Mouse (Mus musculus) kidney, embryonic 16.5 days (tissue): Measurements from ENCODE around the gene Abcg5. TPM values are rescaled to one million over a fixed set of nuclear protein-coding genes. Genes with fewer than 3 reads are reported as not detected.

Experiments
- ATAC-seq: fragments of 200-750 bp; cut with Nextera tagmentation; 2 replicates; pipeline ENCODE4 v1.8.0; 2017; ENCODE audit warnings: moderate TSS enrichment; ENCODE audit not compliant: low FRiP score, low TSS enrichment
- H3K27ac ChIP-seq: fragments of 300-500 bp; sonication (generic); 2 replicates; pipeline ENCODE4 v1.5.1; 2014; ENCODE audit warnings: low read length
- H3K27me3 ChIP-seq: fragments of 300-500 bp; sonication (generic); 2 replicates; pipeline ENCODE4 v1.6.1; 2014; ENCODE audit warnings: low read length, control low read depth, mixed read lengths; ENCODE audit not compliant: insufficient read depth
- H3K36me3 ChIP-seq: fragments of 300-500 bp; sonication (generic); 2 replicates; pipeline ENCODE4 v1.6.1; 2014; ENCODE audit warnings: low read length, control low read depth, mixed read lengths; ENCODE audit not compliant: insufficient read depth
- H3K4me1 ChIP-seq: fragments of 300-500 bp; sonication (generic); 2 replicates; pipeline ENCODE4 v1.6.1; 2014; ENCODE audit warnings: low read length, control low read depth, mixed read lengths; ENCODE audit not compliant: insufficient read depth
- H3K4me2 ChIP-seq: fragments of 300-500 bp; sonication (generic); replicated peaks from 2 replicates; pipeline ENCODE4 v1.6.1; 2014; ENCODE audit warnings: low read depth, low read length
- H3K4me3 ChIP-seq: fragments of 300-500 bp; sonication (generic); 2 replicates; pipeline ENCODE4 v1.5.1; 2014; ENCODE audit warnings: mild to moderate bottlenecking, low read length
- H3K9ac ChIP-seq: fragments of 300-500 bp; sonication (generic); replicated peaks from 2 replicates; pipeline ENCODE4 v1.6.1; 2014; ENCODE audit warnings: low read length
- H3K9me3 ChIP-seq: fragments of 300-500 bp; sonication (generic); 2 replicates; pipeline ENCODE4 v1.6.1; 2016; ENCODE audit warnings: low read length, control low read depth
- WGBS: fragments of 180-500 bp; shearing (Covaris S2); extraction: QIAGEN DNeasy Blood & Tissue Kit; methylation state at CpG from one replicate; pipeline ENCODE4 v1.1.7; 2014; 5-methylcytosine and 5-hydroxymethylcytosine counted together
- polyA plus RNA-seq: library from polyadenylated mRNA; unstranded; fragments of >200 nt; fragmentation: Nextera tagmentation; extraction: Ambion mirVana; gene quantifications from 2 replicates; pipeline ENCODE4 v1.2.1, GENCODE M21; 2015

Gene Abcg5
- polyA plus RNA-seq, 1 experiment from 2014 or later = 3.7 TPM

GRCm38 (mm10) chr17:84716252-84716872 lies 33.6 kb upstream of the Abcg5 start:
- Histone ChIP-seq H3K4me1 (no peaks in the 10 kb centered on the region), H3K9ac (no peak overlapping the region), H3K4me3 (no peak overlapping the region), H3K27ac (no peak overlapping the region), H3K4me2 (no peak overlapping the region), H3K36me3 (0 out of 2 replicates have a peak, but pooled peaks cover 10% of the 10 kb centered on the region), H3K27me3 (no peaks in the 10 kb centered on the region), H3K9me3 (no peaks in the 10 kb centered on the region)
- no peak for ATAC-seq
- WGBS = 85% methylated on average over 16 of the region's 16 CpGs

DNA sequence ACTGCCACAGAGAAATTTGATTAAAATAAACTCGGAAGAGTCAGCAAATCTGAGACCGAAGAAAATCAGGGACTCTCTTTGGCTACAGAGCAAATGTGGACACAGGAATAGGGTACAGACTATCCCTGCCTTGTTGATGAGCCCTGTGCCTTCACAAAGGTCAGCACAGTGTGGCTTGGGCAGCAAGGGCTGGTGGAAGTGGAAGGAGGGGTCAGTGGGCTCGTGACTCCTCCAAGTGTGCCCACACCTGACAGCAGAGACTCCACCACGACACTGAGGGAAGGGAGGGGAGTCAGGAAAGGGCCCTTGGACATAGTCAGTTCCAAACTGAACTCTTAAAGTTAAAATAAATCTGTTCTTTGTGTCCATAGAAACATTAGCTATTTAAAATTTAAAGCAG lies 32.1 kb upstream of the Abcg5 start:
- Histone ChIP-seq H3K9me3 (no peaks in the 10 kb centered on the region), H3K4me3 (no peak overlapping the region), H3K4me2 (no peak overlapping the region), H3K36me3 (peaks cover 9% of the 10 kb centered on the region), H3K27me3 (no peaks in the 10 kb centered on the region), H3K4me1 (no peaks in the 10 kb centered on the region), H3K9ac (no peak overlapping the region), H3K27ac (no peak overlapping the region)
- ATAC-seq = no peak
- 68% methylated on average over 4 of the region's 4 CpGs for whole genome bisulfite sequencing

DNA sequence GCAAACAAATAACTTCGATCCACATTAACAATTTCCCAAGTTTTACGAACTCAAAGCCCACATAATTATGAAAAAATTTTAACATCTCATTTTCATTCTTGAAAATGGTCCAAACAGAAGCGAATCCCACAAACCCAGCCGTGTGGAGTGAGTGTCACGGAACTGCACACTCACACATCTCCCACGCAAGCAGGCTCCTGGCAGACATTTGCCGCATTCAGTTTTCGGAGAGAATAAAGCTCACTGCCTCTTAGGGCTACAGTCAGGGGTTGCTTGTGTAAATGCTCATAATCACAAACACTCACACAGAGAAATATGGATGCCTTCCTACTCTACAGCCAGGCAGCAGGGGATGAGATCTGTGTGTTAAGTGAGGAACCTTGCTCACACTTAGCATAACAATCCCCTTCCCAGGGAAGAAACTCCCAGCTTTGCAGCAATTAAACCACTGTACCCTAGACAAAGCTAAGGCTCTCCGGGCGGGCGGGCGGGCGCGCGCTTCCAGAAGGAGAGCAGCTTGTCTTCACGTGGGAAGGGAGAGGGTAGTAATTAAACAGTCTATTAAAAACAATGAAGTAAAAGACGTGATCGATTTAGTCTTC lies 30.9 kb upstream of the Abcg5 start:
- Histone ChIP-seq H3K4me1 (no peaks in the 10 kb centered on the region), H3K4me3 (no peak overlapping the region), H3K27me3 (no peaks in the 10 kb centered on the region), H3K4me2 (no peak overlapping the region), H3K9ac (no peak overlapping the region), H3K9me3 (no peaks in the 10 kb centered on the region), H3K36me3 (peaks cover 20% of the 10 kb centered on the region), H3K27ac (0 out of 2 replicates have a peak overlapping the region, but pooled peaks have one; percentile 27)
- WGBS = 83% methylated on average over 18 of the region's 18 CpGs
- ATAC-seq = no peak

- H3K9me3 ChIP-seq = no peaks in the 10 kb centered on the region
- no peak overlapping the region for H3K27ac ChIP-seq
- ATAC-seq = no peak
- no peak overlapping the region for H3K9ac ChIP-seq
- no peaks in the 10 kb centered on the region for H3K4me1 ChIP-seq
- no peak overlapping the region for H3K4me3 ChIP-seq
- no peaks in the 10 kb centered on the region for H3K27me3 ChIP-seq
- WGBS = 76% methylated on average over 17 of the region's 17 CpGs
- H3K4me2 ChIP-seq = no peak overlapping the region
- peaks cover 36% of the 10 kb centered on the region for H3K36me3 ChIP-seq
Measured at GRCm38 (mm10) chr17:84709403-84709851, 26.6 kb upstream of the Abcg5 start.

DNA sequence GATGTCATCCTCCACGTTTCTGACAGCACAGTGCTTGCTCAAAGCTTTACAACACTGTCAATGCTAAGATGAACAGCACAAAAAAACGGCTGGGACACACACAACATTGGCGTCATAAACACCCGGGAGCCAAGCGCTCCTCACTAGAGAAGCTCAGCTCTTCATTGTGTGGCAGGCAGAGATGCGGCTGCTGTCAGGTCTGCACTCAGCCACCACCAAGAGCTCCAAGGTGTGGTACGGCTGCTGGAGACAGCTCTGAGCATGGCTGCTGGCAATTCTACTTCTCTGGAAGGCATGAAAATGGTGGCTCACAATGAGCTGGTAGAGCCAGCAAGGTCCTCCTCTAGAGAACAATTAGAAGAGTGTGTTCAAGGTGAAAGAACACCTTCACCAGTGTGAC lies 26.0 kb upstream of the Abcg5 start:
- Histone ChIP-seq H3K4me1 (no peaks in the 10 kb centered on the region), H3K4me2 (no peak overlapping the region), H3K9me3 (no peaks in the 10 kb centered on the region), H3K36me3 (peaks cover 36% of the 10 kb centered on the region), H3K27me3 (no peaks in the 10 kb centered on the region), H3K27ac (no peak overlapping the region), H3K4me3 (no peak overlapping the region), H3K9ac (no peak overlapping the region)
- 86% methylated on average over 7 of the region's 7 CpGs for WGBS
- no peak for ATAC-seq

- H3K9ac ChIP-seq = no peak overlapping the region
- H3K27ac ChIP-seq = no peak overlapping the region
- H3K4me2 ChIP-seq = no peak overlapping the region
- no peak for ATAC-seq
- H3K4me3 ChIP-seq = no peak overlapping the region
- 59% methylated on average over 4 of the region's 4 CpGs for WGBS
- H3K4me1 ChIP-seq = peaks cover 10% of the 10 kb centered on the region
- peaks cover 36% of the 10 kb centered on the region for H3K36me3 ChIP-seq
- H3K27me3 ChIP-seq = no peaks in the 10 kb centered on the region
- no peaks in the 10 kb centered on the region for H3K9me3 ChIP-seq
Measured at GRCm38 (mm10) chr17:84707407-84707806, 24.6 kb upstream of the Abcg5 start.

DNA sequence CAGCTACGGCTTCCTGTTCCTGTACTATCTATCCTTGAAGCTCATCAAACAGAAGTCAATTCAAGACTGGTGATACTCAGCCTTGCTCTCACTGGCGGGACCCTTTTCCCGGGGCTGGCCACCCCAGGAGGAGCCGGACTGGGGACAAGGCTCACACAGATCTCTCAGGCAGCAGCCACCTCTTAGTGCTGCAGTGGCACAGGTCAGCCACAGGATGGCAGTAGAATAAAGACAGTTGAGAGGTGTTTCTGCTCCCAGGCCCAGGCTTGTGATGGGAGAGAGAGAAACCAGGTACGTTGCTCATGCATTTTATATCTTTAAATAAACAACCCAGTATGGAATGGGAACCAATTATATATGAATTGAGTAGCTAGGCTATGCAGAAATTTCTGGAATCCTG lies 15.9 kb upstream of the Abcg5 start:
- Histone ChIP-seq H3K9ac (no peak overlapping the region), H3K4me2 (no peak overlapping the region), H3K4me3 (no peak overlapping the region), H3K9me3 (no peaks in the 10 kb centered on the region), H3K36me3 (no peaks in the 10 kb centered on the region), H3K4me1 (peaks cover 24% of the 10 kb centered on the region), H3K27ac (no peak overlapping the region), H3K27me3 (no peaks in the 10 kb centered on the region)
- 28% methylated on average over 5 of the region's 5 CpGs for WGBS
- ATAC-seq = peak; percentile 10; the same call in 1 of the 2 replicates

DNA sequence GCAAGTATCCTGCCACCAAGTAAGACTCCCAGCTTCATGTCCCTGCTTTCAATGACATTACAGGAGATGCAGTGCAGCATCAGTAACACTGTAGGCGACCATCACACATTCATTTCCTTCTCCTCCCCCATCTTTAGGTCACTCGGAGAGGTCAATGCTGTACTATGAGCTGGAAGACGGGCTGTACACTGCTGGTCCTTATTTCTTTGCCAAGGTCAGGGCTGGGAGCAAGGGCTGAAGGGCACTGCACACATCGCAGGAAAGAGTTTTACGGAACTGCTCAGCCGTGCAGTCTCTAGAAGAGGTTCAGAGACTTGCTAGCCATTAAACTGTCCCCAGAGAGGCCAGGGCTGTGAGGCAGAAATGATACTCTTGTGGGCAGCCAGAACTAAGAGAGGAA lies 13.7 kb upstream of the Abcg5 start:
- 17% methylated on average over 6 of the region's 6 CpGs for WGBS

DNA sequence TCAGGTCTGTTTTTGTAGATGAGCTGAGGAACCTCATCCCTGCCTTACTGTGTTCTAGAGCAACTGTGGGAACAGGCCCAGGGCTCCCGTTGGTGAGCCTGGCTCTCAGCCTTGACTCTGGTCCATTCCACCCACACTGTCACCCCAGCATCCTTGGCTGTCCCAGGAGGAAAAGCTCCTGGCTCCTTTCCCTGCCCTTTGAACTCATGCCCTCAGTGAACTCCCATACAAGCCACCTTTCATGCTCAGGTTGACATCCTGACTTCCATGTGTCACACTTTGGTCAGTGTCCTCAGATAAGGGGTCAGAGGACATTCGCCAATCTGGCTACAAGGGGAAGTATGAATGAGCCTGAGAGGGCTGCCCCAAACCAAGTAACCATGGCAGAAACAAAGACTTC lies 10.9 kb upstream of the Abcg5 start:
- ATAC-seq = no peak
- H3K27ac ChIP-seq = no peak overlapping the region
- H3K4me1 ChIP-seq = peaks cover 8% of the 10 kb centered on the region
- WGBS = 70% methylated on average over 2 of the region's 2 CpGs
- H3K27me3 ChIP-seq = no peaks in the 10 kb centered on the region
- no peaks in the 10 kb centered on the region for H3K9me3 ChIP-seq
- no peak overlapping the region for H3K4me3 ChIP-seq
- no peaks in the 10 kb centered on the region for H3K36me3 ChIP-seq
- H3K9ac ChIP-seq = no peak overlapping the region
- no peak overlapping the region for H3K4me2 ChIP-seq

More for the DNA sequence above, 13.7 kb upstream of the Abcg5 start:
- Histone ChIP-seq H3K4me2 (no peak overlapping the region), H3K4me1 (peaks cover 11% of the 10 kb centered on the region), H3K9ac (no peak overlapping the region), H3K36me3 (no peaks in the 10 kb centered on the region), H3K27ac (no peak overlapping the region), H3K9me3 (no peaks in the 10 kb centered on the region), H3K4me3 (no peak overlapping the region), H3K27me3 (no peaks in the 10 kb centered on the region)
- peak; percentile 59 for ATAC-seq

- ATAC-seq = no peak
- Histone ChIP-seq H3K27me3 (no peaks in the 10 kb centered on the region), H3K9me3 (no peaks in the 10 kb centered on the region), H3K27ac (no peak overlapping the region), H3K4me3 (no peak overlapping the region), H3K36me3 (no peaks in the 10 kb centered on the region), H3K9ac (no peak overlapping the region), H3K4me2 (no peak overlapping the region), H3K4me1 (0 out of 2 replicates have a peak, but pooled peaks cover 2% of the 10 kb centered on the region)
- 67% methylated on average over 5 of the region's 5 CpGs for WGBS
Measured at GRCm38 (mm10) chr17:84690111-84690510, 7.3 kb upstream of the Abcg5 start.
